Mouse (Mus musculus) CH12.LX (cell line): ENCODE measurements around the gene Ddx47. TPM values are rescaled to one million over a fixed set of nuclear protein-coding genes. Genes with fewer than 3 reads are reported as not detected.
A peak's percentile ranks its signal among the peaks of the same experiment; 100 is the strongest.

Experiments
- DNase-seq: peaks from one replicate; pipeline ENCODE4 v3.0.0-alpha.2; 2013; ENCODE audit errors: extremely low read depth
- H3K27ac ChIP-seq: 2 replicates; pipeline ENCODE4 v1.5.1; 2012; ENCODE audit warnings: low read depth, mild to moderate bottlenecking, control low read depth, moderate library complexity; ENCODE audit not compliant: insufficient read depth
- H3K27me3 ChIP-seq: replicated peaks from 2 replicates; pipeline ENCODE3; 2012; ENCODE audit warnings: inconsistent platforms
- H3K36me3 ChIP-seq, 2 experiments: replicated peaks in 1 of 2; 2 replicates each; pipeline versions ENCODE3 to v1.6.1; 2012; ENCODE audit warnings: inconsistent platforms in 1 of 2, low read length in 1 of 2, mild to moderate bottlenecking in 1 of 2, mixed read lengths in 1 of 2, moderate library complexity in 1 of 2; ENCODE audit not compliant: control insufficient read depth in 1 of 2, insufficient read depth in 1 of 2
- H3K4me1 ChIP-seq, 2 experiments: 2 replicates each; pipeline ENCODE4 v1.6.1; 2012; ENCODE audit warnings: inconsistent platforms in 1 of 2, moderate library complexity in 1 of 2; ENCODE audit not compliant: insufficient read depth in 2 of 2, control insufficient read depth in 1 of 2
- H3K4me2 ChIP-seq: 2 replicates; pipeline ENCODE4 v1.6.1; 2012; ENCODE audit warnings: low read depth, mild to moderate bottlenecking, control low read depth; ENCODE audit not compliant: poor library complexity, insufficient read depth, severe bottlenecking
- H3K4me3 ChIP-seq, 3 experiments: fragments of 150-350 bp in 1 of 3; sonication (generic) in 1 of 3; replicated peaks in 1 of 3; 2 replicates each; pipeline versions ENCODE3 to v1.5.1; 2011 to 2012; ENCODE audit warnings: low read depth in 2 of 3, low read length in 2 of 3, mild to moderate bottlenecking in 2 of 3, moderate library complexity in 2 of 3, control low read depth in 1 of 3, improper control_type of control experiment in 1 of 3, inconsistent platforms in 1 of 3, mixed read lengths in 1 of 3; ENCODE audit not compliant: poor library complexity in 1 of 3
- H3K79me2 ChIP-seq: replicated peaks from 2 replicates; pipeline ENCODE4 v1.6.1; 2012; ENCODE audit warnings: mild to moderate bottlenecking, moderate library complexity; ENCODE audit not compliant: control insufficient read depth, poor library complexity, insufficient read depth, severe bottlenecking; ENCODE audit errors: extremely low read depth
- H3K9ac ChIP-seq: 2 replicates; pipeline ENCODE4 v1.6.1; 2012; ENCODE audit warnings: low read depth, mild to moderate bottlenecking, control low read depth, moderate library complexity; ENCODE audit not compliant: insufficient read depth
- H3K9me3 ChIP-seq: replicated peaks from 2 replicates; pipeline ENCODE3; 2012; ENCODE audit warnings: low read length, inconsistent platforms, mixed read lengths
- CTCF ChIP-seq, 2 experiments: IDR thresholded peaks in 1 of 2; conservative IDR thresholded peaks in 1 of 2; 2 replicates each; pipeline ENCODE4 v1.5.1; 2011 to 2012; ENCODE audit warnings: low read depth in 2 of 2, low read length in 2 of 2, improper control_type of control experiment in 1 of 2, inconsistent platforms in 1 of 2, mild to moderate bottlenecking in 1 of 2, moderate library complexity in 1 of 2
- E2F4 ChIP-seq: IDR thresholded peaks from 2 replicates; pipeline ENCODE4 v1.6.1; 2011; ENCODE audit warnings: low read depth, low read length, improper control_type of control experiment; ENCODE audit not compliant: insufficient replicate concordance
- ELF1 ChIP-seq: IDR thresholded peaks from 2 replicates; pipeline ENCODE4 v1.6.1; 2014; ENCODE audit warnings: low read depth, mild to moderate bottlenecking, inconsistent platforms, low read length, improper control_type of control experiment
- ETS1 ChIP-seq: conservative IDR thresholded peaks from 2 replicates; pipeline ENCODE4 v1.6.1; 2012; ENCODE audit warnings: low read depth, mild to moderate bottlenecking, inconsistent platforms, low read length, improper control_type of control experiment, moderate library complexity
- GABPA ChIP-seq: IDR thresholded peaks from 2 replicates; pipeline ENCODE4 v1.6.1; 2012; ENCODE audit warnings: low read depth, low read length, improper control_type of control experiment, inconsistent platforms; ENCODE audit not compliant: insufficient replicate concordance
- HCFC1 ChIP-seq: IDR thresholded peaks from 2 replicates; pipeline ENCODE4 v1.6.1; 2012; ENCODE audit warnings: low read depth, mild to moderate bottlenecking, inconsistent platforms, low read length, improper control_type of control experiment
- IRF4 ChIP-seq: IDR thresholded peaks from 2 replicates; pipeline ENCODE4 v1.6.1; 2014; ENCODE audit warnings: low read depth, mild to moderate bottlenecking, inconsistent platforms, low read length, improper control_type of control experiment
- JUND ChIP-seq: conservative IDR thresholded peaks from 2 replicates; pipeline ENCODE4 v1.6.1; 2011; ENCODE audit warnings: low read depth, low read length, improper control_type of control experiment
- MAFK ChIP-seq: IDR thresholded peaks from 2 replicates; pipeline ENCODE4 v1.6.1; 2011; ENCODE audit warnings: low read length, improper control_type of control experiment; ENCODE audit not compliant: insufficient replicate concordance
- MAZ ChIP-seq: IDR thresholded peaks from 2 replicates; pipeline ENCODE4 v1.6.1; 2012; ENCODE audit warnings: low read depth, mild to moderate bottlenecking, inconsistent platforms, low read length, improper control_type of control experiment, moderate library complexity
- MEF2A ChIP-seq: IDR thresholded peaks from 2 replicates; pipeline ENCODE4 v1.6.1; 2014; ENCODE audit warnings: low read depth, mild to moderate bottlenecking, inconsistent platforms, low read length, improper control_type of control experiment, borderline replicate concordance
- MYC ChIP-seq: IDR thresholded peaks from 2 replicates; pipeline ENCODE4 v1.6.1; 2011; ENCODE audit warnings: low read depth, mild to moderate bottlenecking, improper control_type of control experiment, low read length
- NRF1 ChIP-seq: IDR thresholded peaks from 2 replicates; pipeline ENCODE4 v1.6.1; 2014; ENCODE audit warnings: low read depth, mild to moderate bottlenecking, inconsistent platforms, low read length, improper control_type of control experiment, moderate library complexity
- PAX5 ChIP-seq: IDR thresholded peaks from 2 replicates; pipeline ENCODE4 v1.6.1; 2012; ENCODE audit warnings: low read length, inconsistent platforms, mixed read lengths
- RAD21 ChIP-seq: IDR thresholded peaks from 2 replicates; pipeline ENCODE4 v1.6.1; 2011; ENCODE audit warnings: low read depth, mild to moderate bottlenecking, low read length, improper control_type of control experiment, moderate library complexity
- SIN3A ChIP-seq: IDR thresholded peaks from 2 replicates; pipeline ENCODE4 v1.6.1; 2012; ENCODE audit warnings: low read length, improper control_type of control experiment, inconsistent platforms
- SMC3 ChIP-seq: IDR thresholded peaks from 2 replicates; pipeline ENCODE4 v1.6.1; 2011; ENCODE audit warnings: low read depth, low read length, improper control_type of control experiment
- UBTF ChIP-seq: IDR thresholded peaks from 2 replicates; pipeline ENCODE4 v1.6.1; 2012; ENCODE audit warnings: low read depth, mild to moderate bottlenecking, inconsistent platforms, low read length, improper control_type of control experiment, moderate library complexity
- USF1 ChIP-seq: IDR thresholded peaks from 2 replicates; pipeline ENCODE4 v1.6.1; 2014; ENCODE audit warnings: low read depth, mild to moderate bottlenecking, inconsistent platforms, low read length, improper control_type of control experiment
- USF2 ChIP-seq: conservative IDR thresholded peaks from 2 replicates; pipeline ENCODE4 v1.6.1; 2011; ENCODE audit warnings: low read depth, low read length, improper control_type of control experiment
- ZNF384 ChIP-seq: IDR thresholded peaks from 2 replicates; pipeline ENCODE4 v1.6.1; 2012; ENCODE audit warnings: low read depth, low read length, improper control_type of control experiment, inconsistent platforms
- dilution Hi-C: fragments of 300-500 bp; cut with MboI; formaldehyde crosslinking; loops from 2 replicates; pipeline ENCODE4 v1.14.3; 2020; ENCODE audit warnings: low sequenced_read_pairs; ENCODE audit not compliant: extremely low pct_unique_long_range_greater_than_20kb, extremely low pct_ligation_motif_present
- in situ Hi-C: fragments of 300-500 bp; cut with MboI; formaldehyde crosslinking; loops from 3 replicates; pipeline ENCODE4 v1.14.3; 2019; ENCODE audit warnings: low sequenced_read_pairs, low pct_ligation_motif_present, low pct_unique_long_range_greater_than_20kb, mixed read lengths
- polyA plus RNA-seq: library from polyadenylated mRNA; unstranded; fragments of >175 nt; gene quantifications from 2 replicates; pipeline ENCODE4 v1.2.1, GENCODE M21; 2012; ENCODE audit warnings: low read depth; ENCODE audit not compliant: insufficient read length
- total RNA-seq, 2 experiments: library from RNA; depleted of rRNA; stranded (reverse); fragments of 300-350 nt in 1 of 2; fragments of >200 nt in 1 of 2; gene quantifications; 2 replicates each; pipeline ENCODE4 v1.2.3; 2012 to 2014

Gene Ddx47
- total and polyA plus RNA-seq, 3 experiments, result 61.4 to 110 (median 82.6) TPM

GRCm38 (mm10) chr6:134996918-134997317 lies 14.5 kb upstream of the Ddx47 start:
- Histone ChIP-seq H3K4me2 (no peak overlapping the region), H3K27ac (no peak overlapping the region), H3K4me1 (peaks cover 0 to 6% of the 10 kb centered on the region in 2 experiments; a peak in 1 of 4 replicates), H3K79me2 (no peaks in the 10 kb centered on the region), H3K36me3 (no peaks in the 10 kb centered on the region), H3K9me3 (no peaks in the 10 kb centered on the region), H3K9ac (no peak overlapping the region), H3K4me3 (no peak overlapping the region), H3K27me3 (no peaks in the 10 kb centered on the region)
- in situ Hi-C loops, result loop anchor here (25.0 kb wide), 1 partner anchor 360 kb away; the partner anchor contains the start of genes Borcs5 and Mansc1
- TF ChIP-seq RAD21 (peak; percentile 4), MYC (0 out of 2 replicates have a peak, but pooled peaks have one; percentile 27), JUND (no peak), CTCF (conservative IDR thresholded peaks at IDR 0.05 in 1 of 2, IDR thresholded peaks at IDR 0.05 in 1 of 2; ENCODE audit: low read depth in 2 of 2, low read length in 2 of 2) (peak in 1 of 2 experiments; percentile 50; a peak in 2 of 4 replicates), SMC3 (peak; percentile 5; the same call in 1 of the 2 replicates), ZNF384 (peak; percentile 72), USF2 (no peak)
- no peak for DNase-seq
- dilution Hi-C loops, result no loop called here

DNA sequence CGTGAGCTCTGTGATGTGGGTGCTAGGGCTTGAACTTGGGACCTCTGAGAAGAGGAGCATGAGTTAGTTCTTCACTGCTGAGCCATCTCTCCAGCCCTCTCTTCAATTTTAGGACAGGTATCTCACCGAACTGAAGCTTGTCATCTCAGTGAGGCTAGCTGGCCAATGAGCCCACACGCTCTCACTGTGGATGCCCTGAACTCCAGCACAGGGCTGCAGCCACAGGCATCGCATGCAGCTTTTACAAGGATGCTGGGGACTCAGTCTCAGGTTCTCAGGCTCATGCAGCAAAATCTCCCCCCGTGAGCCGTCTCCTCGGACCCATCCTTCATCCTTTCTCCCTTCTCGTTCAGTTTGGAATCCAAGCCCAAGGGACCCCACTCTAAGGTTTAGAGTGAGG lies 13.3 kb upstream of the Ddx47 start:
- in situ Hi-C loops, result loop anchor here (25.0 kb wide), 1 partner anchor 361 kb away; the partner anchor contains the start of genes Borcs5 and Mansc1

More for the DNA sequence above, 13.3 kb upstream of the Ddx47 start:
- no peak for DNase-seq
- Histone ChIP-seq H3K4me2 (no peak overlapping the region), H3K4me1 (peaks cover 0 to 11% of the 10 kb centered on the region in 2 experiments; a peak in 1 of 4 replicates), H3K9me3 (no peaks in the 10 kb centered on the region), H3K79me2 (no peaks in the 10 kb centered on the region), H3K27ac (no peak overlapping the region), H3K9ac (no peak overlapping the region), H3K4me3 (no peak overlapping the region), H3K36me3 (no peaks in the 10 kb centered on the region), H3K27me3 (no peaks in the 10 kb centered on the region)
- dilution Hi-C loops, result no loop called here
- no peak for TF ChIP-seq NRF1
- TF ChIP-seq CTCF (conservative IDR thresholded peaks at IDR 0.05 in 1 of 2, IDR thresholded peaks at IDR 0.05 in 1 of 2; ENCODE audit: low read depth in 2 of 2, low read length in 2 of 2), result no peak
- no peak for TF ChIP-seq ETS1
- no peak for TF ChIP-seq E2F4
- TF ChIP-seq USF1, result no peak
- no peak for TF ChIP-seq IRF4
- TF ChIP-seq USF2, result no peak
- TF ChIP-seq MAZ, result no peak
- no peak for TF ChIP-seq HCFC1
- TF ChIP-seq ZNF384, result no peak
- no peak for TF ChIP-seq UBTF
- no peak for TF ChIP-seq MYC
- no peak for TF ChIP-seq MAFK
- TF ChIP-seq ELF1, result no peak
- no peak for TF ChIP-seq SIN3A
- TF ChIP-seq GABPA, result no peak
- TF ChIP-seq SMC3, result no peak
- no peak for TF ChIP-seq MEF2A
- TF ChIP-seq PAX5, result no peak
